Mouse (Mus musculus): ENCODE measurements around the gene Zbtb2. TPM values are rescaled to one million over a fixed set of nuclear protein-coding genes. Genes with fewer than 3 reads are reported as not detected.

Zbtb2 gene
- polyA plus RNA-seq, 1 experiment from 2014 or later = 19.0 TPM

DNA sequence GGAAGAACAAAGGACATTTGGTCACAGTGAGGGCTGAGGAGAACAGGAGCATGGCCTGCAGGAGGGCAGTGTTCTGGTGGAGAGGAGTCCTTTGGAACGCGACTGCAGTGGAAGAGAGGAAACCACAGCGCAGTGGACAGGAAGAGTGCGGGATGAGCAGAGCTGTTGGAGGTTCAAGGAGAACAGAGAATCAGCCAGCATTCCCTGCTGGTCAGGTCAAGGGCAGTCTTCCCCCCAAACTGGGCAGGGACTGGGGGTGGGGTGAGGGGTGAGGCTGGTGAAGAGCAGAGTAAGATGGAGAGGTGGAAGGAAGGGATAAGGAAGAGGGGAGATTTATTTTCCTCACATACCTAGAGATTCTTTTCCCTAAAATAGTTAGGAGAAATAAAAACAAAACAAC, 14.3 kb downstream of the Zbtb2 start:
- TF ChIP-seq CTCF (IDR thresholded peaks at IDR 0.05) = no peak
- ATAC-seq (no peak), DNase-seq (ENCODE audit: low read depth, low spot score) (no peak)
- no peaks in the 10 kb centered on the region for H3K27me3 ChIP-seq
- ChIA-PET POLR2A (no interaction called here), CTCF (no interaction called here)
- in situ Hi-C loops (cut with MboI; ENCODE audit: low pct_unique_long_range_greater_than_20kb) = no loop called here

DNA sequence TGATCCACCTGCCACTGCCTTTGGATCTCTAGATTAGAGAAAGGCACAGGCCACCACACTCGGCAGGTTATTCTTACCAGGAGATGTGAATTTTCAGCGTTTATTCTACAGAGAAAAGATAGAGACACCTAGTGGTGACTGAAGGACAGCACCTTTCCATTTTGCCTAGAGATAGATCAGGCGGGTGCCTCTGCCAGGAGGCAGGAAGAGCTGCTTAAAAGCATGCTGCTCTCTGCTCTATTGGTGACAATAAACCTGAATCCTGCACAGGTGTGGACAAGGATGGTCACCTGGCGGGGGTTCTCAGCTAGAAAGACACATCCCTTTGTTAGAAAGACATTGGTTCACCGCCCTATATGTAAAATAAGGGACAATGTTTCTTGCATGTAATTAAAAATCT, 15.9 kb downstream of the Zbtb2 start:
- ATAC-seq (peak; percentile 26), DNase-seq (ENCODE audit: low read depth, low spot score) (no peak)
- TF ChIP-seq CTCF (IDR thresholded peaks at IDR 0.05) = peak; percentile 72
- CTCF ChIA-PET = interaction anchor here (0.7 to 2.3 kb wide), 7 partner anchors 8 to 375 kb away, joined by 3 to 8 read pairs (median 5); no protein-coding TSS in a partner anchor
- in situ Hi-C loops (cut with MboI; ENCODE audit: low pct_unique_long_range_greater_than_20kb) = no loop called here
- POLR2A ChIA-PET = no interaction called here
- no peaks in the 10 kb centered on the region for H3K27me3 ChIP-seq

DNA sequence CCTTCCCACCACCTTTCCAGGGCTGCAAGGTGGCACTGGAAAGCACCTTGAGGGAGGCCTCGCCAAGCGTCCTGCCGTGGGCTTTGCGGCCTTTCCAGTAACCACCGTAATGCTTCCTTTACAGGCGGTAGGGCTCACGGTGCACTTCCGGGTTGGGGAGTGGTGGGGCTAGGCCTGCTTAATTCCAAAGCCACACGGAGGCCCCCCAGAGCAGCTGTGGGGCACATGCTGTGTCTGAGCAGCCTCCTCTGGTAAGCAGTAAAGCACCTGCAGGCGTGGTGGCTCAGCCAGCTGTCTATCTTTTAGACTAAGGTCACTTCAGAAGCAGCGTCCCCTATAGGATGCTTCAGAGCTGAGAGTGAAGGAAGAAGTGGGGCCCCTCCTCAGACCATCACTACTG, 17.8 kb downstream of the Zbtb2 start:
- TF ChIP-seq CTCF (IDR thresholded peaks at IDR 0.05) = no peak
- no peak for DNase-seq (ENCODE audit: low read depth, low spot score)
- no peaks in the 10 kb centered on the region for H3K27me3 ChIP-seq
- ATAC-seq = no peak
- CTCF ChIA-PET = interaction anchor here (1.5 kb wide), 1 partner anchor 333 kb away, joined by 3 read pairs; no protein-coding TSS in a partner anchor
- POLR2A ChIA-PET = interaction anchor here (1.7 kb wide), 1 partner anchor 13 kb away, joined by 4 read pairs; no protein-coding TSS in a partner anchor
- in situ Hi-C loops (cut with MboI; ENCODE audit: low pct_unique_long_range_greater_than_20kb) = no loop called here

DNA sequence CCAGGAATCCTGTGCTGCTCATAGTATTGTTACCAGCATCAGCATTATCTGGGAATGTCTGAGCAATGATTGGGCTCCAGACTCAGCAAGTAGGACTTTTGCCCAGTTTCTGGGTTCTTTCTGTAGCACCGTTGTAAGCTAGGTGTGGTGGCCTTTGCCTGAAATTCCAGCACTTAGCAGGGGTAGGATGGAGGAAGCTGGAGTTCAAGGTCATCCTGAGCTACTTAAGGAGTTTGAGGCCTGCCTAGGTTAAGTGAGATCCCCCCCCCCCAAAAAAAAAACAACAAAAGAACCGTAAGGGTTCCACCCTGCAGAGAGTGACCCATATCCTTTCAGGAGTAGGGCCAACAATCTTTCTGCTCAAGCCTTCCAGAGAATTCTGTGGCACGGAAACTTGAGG, 23.3 kb downstream of the Zbtb2 start:
- ChIA-PET POLR2A (interaction anchor here (0.7 kb wide), 2 partner anchors 28 to 861 kb away, joined by 3 read pairs; no protein-coding TSS in a partner anchor), CTCF (no interaction called here)
- in situ Hi-C loops (cut with MboI; ENCODE audit: low pct_unique_long_range_greater_than_20kb) = no loop called here
- no peaks in the 10 kb centered on the region for H3K27me3 ChIP-seq
- ATAC-seq = no peak
- no peak for TF ChIP-seq CTCF (IDR thresholded peaks at IDR 0.05)
- no peak for DNase-seq (ENCODE audit: low read depth, low spot score)

DNA sequence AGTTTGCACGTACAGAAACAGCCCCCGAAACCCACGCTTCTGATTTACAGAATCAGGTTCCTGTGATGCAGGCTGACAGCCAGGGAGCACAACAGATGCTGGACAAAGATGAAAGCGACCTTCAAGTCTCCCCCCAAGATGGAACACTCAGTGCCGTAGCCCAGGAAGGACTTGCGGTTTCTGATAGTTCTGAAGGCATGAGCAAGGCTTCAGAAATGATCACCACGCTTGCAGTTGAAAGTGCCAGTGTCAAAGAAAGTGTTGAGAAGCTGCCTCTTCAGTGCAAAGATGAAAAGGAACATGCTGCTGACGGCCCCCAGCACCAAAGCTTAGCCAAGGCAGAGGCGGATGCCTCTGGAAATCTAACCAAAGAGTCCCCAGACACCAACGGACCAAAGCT, 30.5 kb downstream of the Zbtb2 start:
- in situ Hi-C loops (cut with MboI; ENCODE audit: low pct_unique_long_range_greater_than_20kb) = no loop called here
- DNase-seq (ENCODE audit: low read depth, low spot score) (no peak), ATAC-seq (no peak)
- TF ChIP-seq CTCF (IDR thresholded peaks at IDR 0.05) = no peak
- H3K27me3 ChIP-seq = no peaks in the 10 kb centered on the region
- ChIA-PET CTCF (interaction anchor here (1.5 kb wide), 1 partner anchor 14 kb away, joined by 3 read pairs; no protein-coding TSS in a partner anchor), POLR2A (no interaction called here)

DNA sequence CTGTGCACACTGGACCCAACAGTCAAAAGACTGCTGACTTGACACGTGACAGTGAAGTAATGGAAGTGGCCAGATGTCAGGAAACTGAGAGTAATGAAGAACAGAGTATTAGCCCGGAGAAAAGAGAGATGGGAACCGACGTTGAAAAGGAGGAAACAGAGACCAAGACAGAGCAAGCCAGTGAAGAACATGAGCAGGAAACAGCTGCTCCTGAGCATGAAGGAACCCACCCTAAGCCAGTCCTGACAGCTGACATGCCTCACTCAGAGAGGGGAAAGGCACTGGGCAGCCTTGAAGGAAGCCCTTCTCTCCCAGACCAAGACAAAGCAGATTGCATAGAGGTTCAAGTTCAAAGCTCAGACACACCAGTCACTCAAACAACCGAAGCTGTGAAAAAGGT, 31.3 kb downstream of the Zbtb2 start:
- no peaks in the 10 kb centered on the region for H3K27me3 ChIP-seq
- DNase-seq (ENCODE audit: low read depth, low spot score) (no peak), ATAC-seq (no peak)
- in situ Hi-C loops (cut with MboI; ENCODE audit: low pct_unique_long_range_greater_than_20kb) = no loop called here
- CTCF ChIA-PET = interaction anchor here (1.5 kb wide), 1 partner anchor 15 kb away, joined by 3 read pairs; no protein-coding TSS in a partner anchor
- POLR2A ChIA-PET = no interaction called here
- no peak for TF ChIP-seq CTCF (IDR thresholded peaks at IDR 0.05)

DNA sequence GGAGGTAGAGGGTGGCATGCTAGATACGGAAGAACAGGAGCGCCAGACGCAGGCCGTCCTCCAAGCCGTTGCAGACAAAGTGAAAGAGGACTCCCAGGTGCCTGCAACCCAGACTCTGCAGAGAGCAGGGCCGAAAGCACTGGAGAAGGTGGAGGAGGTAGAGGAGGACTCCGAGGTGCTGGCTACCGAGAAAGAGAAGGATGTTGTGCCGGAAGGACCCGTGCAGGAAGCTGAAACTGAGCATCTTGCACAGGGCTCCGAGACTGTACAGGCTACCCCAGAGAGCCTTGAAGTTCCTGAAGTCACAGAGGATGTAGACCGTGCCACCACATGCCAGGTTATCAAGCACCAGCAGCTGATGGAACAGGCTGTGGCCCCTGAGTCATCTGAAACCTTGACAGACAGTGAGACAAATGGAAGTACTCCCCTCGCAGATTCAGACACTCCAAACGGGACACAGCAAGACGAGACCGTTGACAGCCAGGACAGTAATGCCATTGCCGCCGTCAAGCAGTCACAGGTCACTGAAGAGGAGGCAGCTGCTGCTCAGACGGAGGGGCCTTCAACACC, 31.9 kb downstream of the Zbtb2 start:
- no peak for TF ChIP-seq CTCF (IDR thresholded peaks at IDR 0.05)
- in situ Hi-C loops (cut with MboI; ENCODE audit: low pct_unique_long_range_greater_than_20kb) = no loop called here
- no peak for ATAC-seq
- POLR2A ChIA-PET = no interaction called here
- CTCF ChIA-PET = no interaction called here
- H3K27me3 ChIP-seq = no peaks in the 10 kb centered on the region
- DNase-seq (ENCODE audit: low read depth, low spot score) = no peak

DNA sequence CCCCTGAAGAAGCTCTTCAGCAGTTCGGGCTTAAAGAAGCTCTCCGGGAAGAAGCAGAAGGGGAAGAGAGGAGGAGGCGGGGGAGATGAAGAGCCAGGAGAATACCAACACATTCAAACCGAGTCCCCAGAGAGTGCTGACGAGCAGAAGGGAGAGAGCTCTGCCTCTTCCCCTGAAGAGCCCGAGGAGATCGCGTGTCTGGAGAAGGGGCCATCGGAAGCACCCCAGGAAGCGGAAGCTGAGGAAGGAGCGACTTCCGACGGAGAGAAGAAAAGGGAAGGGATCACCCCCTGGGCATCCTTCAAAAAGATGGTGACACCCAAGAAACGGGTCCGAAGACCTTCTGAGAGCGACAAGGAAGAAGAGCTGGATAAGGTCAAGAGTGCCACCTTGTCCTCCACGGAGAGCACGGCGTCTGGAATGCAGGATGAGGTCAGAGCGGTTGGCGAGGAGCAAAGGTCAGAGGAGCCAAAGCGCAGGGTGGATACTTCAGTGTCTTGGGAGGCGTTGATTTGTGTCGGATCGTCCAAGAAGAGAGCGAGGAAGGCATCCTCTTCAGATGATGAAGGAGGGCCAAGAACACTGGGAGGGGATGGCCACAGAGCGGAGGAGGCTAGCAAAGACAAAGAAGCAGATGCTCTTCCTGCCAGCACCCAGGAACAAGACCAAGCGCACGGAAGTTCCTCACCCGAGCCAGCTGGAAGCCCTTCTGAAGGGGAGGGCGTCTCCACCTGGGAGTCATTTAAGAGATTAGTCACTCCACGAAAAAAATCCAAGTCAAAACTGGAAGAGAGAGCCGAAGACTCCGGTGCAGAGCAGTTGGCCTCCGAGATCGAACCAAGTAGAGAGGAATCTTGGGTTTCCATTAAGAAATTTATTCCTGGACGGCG, 33.3 kb downstream of the Zbtb2 start:
- no peak for TF ChIP-seq CTCF (IDR thresholded peaks at IDR 0.05)
- ATAC-seq (no peak), DNase-seq (ENCODE audit: low read depth, low spot score) (no peak)
- in situ Hi-C loops (cut with MboI; ENCODE audit: low pct_unique_long_range_greater_than_20kb) = no loop called here
- H3K27me3 ChIP-seq = no peaks in the 10 kb centered on the region
- CTCF ChIA-PET = interaction anchor here (0.9 kb wide), 1 partner anchor 17 kb away, joined by 4 read pairs; no protein-coding TSS in a partner anchor
- POLR2A ChIA-PET = interaction anchor here (1.5 kb wide), 1 partner anchor 22 kb away, joined by 3 read pairs; no protein-coding TSS in a partner anchor

DNA sequence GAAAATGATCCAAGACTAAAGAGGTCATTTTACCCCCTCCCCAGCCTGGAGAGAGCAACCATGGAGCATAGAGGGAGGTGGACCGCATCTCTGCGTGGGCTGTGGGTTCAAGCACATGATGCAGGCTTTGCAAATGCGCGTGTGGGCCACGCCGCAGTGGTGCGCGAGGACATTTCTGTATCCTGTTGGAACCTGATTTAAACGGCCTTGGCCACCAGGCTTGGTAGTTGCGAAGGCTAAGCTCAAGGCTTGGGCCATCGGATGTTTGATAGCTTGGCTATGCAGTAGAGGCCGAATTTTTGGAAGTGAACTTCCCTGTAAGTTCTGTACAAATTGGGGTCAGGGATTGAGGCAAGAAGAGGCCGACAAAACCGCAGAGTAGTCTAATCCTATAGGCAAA, 40.3 kb downstream of the Zbtb2 start:
- ATAC-seq = no peak
- in situ Hi-C loops (cut with MboI; ENCODE audit: low pct_unique_long_range_greater_than_20kb) = loop anchor here (5.0 kb wide), 1 partner anchor 350 kb away; no protein-coding TSS in a partner anchor
- no peaks in the 10 kb centered on the region for H3K27me3 ChIP-seq
- TF ChIP-seq CTCF (IDR thresholded peaks at IDR 0.05) = no peak
- ChIA-PET POLR2A (no interaction called here), CTCF (interaction anchor here (0.7 to 1.0 kb wide), 3 partner anchors 8 to 42 kb away, joined by 3 to 4 read pairs (median 3); no protein-coding TSS in a partner anchor)
- no peak for DNase-seq (ENCODE audit: low read depth, low spot score)

DNA sequence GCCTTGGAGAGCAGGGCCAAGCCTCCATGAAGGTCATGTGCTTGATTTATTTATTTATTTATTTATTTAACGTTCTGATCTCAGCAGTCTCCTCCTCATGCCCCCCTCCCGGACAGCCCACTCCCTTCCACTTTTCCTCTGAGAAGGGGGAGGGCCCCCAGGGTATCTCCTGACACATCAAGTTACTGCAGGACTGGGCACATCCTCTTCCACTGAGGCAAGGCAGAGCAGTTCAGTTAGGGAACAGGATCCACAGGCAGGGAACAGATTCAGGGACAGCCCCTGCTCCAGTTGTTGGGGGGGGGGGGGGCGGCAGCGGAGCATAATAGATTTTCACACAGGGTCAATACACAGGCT, 40.8 kb downstream of the Zbtb2 start:
- no peak for ATAC-seq
- in situ Hi-C loops (cut with MboI; ENCODE audit: low pct_unique_long_range_greater_than_20kb) = loop anchor here (5.0 kb wide), 1 partner anchor 350 kb away; no protein-coding TSS in a partner anchor
- TF ChIP-seq CTCF (IDR thresholded peaks at IDR 0.05) = no peak
- no peak for DNase-seq (ENCODE audit: low read depth, low spot score)
- ChIA-PET CTCF (interaction anchor here (0.7 to 1.0 kb wide), 4 partner anchors 8 to 42 kb away, joined by 3 to 4 read pairs (median 3); no protein-coding TSS in a partner anchor), POLR2A (no interaction called here)
- no peaks in the 10 kb centered on the region for H3K27me3 ChIP-seq

Data from Patski (cell line).